Mouse (Mus musculus): Measurements from ENCODE around the gene Lypd6b. TPM values are rescaled to one million over a fixed set of nuclear protein-coding genes. Genes with fewer than 3 reads are reported as not detected.

Lypd6b gene
- polyA plus RNA-seq, 1 experiment: 1.5 TPM

DNA sequence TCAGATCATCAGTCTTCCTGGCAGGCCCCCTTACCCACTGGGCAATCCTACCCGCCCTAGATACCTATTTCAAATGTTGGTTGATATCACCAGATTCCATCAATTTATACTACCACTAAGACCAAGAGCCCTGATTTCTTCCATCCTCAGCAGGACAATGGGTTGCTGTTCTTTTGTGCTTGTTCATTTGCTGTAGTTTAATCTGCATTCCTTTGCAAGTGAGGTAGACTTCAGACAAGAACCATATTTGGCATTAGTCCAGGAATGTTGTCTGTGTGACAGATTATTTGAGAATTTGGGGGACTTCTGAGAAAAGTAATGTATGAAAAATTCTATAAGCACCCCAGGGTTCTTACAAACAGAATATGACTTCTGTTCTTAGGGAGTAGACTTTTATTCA lies 95.0 kb downstream of the Lypd6b start:
- H3K4me1 ChIP-seq (ENCODE audit: control insufficient read depth, insufficient read depth, low read length): no peaks in the 10 kb centered on the region
- H3K4me3 ChIP-seq (ENCODE audit: insufficient read depth, low read depth, low read length): no peak overlapping the region
- H3K36me3 ChIP-seq (ENCODE audit: control insufficient read depth, insufficient read depth, low read length): no peaks in the 10 kb centered on the region
- no peaks in the 10 kb centered on the region for H3K27me3 ChIP-seq (replicated peaks; ENCODE audit: control insufficient read depth, insufficient read depth, low read length)
- TF ChIP-seq CTCF (conservative IDR thresholded peaks at IDR 0.05; ENCODE audit: insufficient read depth, insufficient read length, low read depth, low read length) (no peak), POLR2A (IDR thresholded peaks at IDR 0.05; ENCODE audit: low read depth, low read length) (no peak)
- DNase-seq: no peak
- no peak overlapping the region for H3K27ac ChIP-seq (ENCODE audit: insufficient read depth, low read depth, low read length)
- WGBS: 100% methylated on average over 1 of the region's 1 CpGs

DNA sequence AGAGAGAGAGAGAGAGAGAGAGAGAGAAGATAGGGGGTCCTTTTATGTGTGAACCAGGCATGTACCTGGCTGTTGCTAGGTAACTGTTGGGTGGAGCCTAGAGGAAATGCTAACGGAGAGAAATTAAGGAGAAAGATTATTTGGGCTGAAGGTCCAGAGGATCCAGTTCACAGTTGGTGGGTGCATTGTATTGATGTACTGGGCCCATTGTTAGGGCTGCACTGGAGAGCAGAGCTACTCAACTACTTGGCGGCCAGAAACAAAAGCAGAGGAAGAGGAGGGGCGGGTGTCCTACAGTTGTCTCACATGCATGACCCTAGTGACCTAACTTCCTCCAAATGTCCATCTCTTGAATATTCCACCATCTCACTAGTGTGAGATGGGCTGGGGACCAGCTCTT lies 96.5 kb downstream of the Lypd6b start:
- Histone ChIP-seq H3K36me3 (ENCODE audit: control insufficient read depth, insufficient read depth, low read length) (no peaks in the 10 kb centered on the region), H3K4me3 (ENCODE audit: insufficient read depth, low read depth, low read length) (no peak overlapping the region), H3K4me1 (ENCODE audit: control insufficient read depth, insufficient read depth, low read length) (no peaks in the 10 kb centered on the region), H3K27ac (ENCODE audit: insufficient read depth, low read depth, low read length) (no peak overlapping the region), H3K27me3 (replicated peaks; ENCODE audit: control insufficient read depth, insufficient read depth, low read length) (no peaks in the 10 kb centered on the region)
- WGBS: 72% methylated on average over 3 of the region's 3 CpGs
- TF ChIP-seq CTCF (conservative IDR thresholded peaks at IDR 0.05; ENCODE audit: insufficient read depth, insufficient read length, low read depth, low read length): no peak
- no peak for TF ChIP-seq POLR2A (IDR thresholded peaks at IDR 0.05; ENCODE audit: low read depth, low read length)
- no peak for DNase-seq

DNA sequence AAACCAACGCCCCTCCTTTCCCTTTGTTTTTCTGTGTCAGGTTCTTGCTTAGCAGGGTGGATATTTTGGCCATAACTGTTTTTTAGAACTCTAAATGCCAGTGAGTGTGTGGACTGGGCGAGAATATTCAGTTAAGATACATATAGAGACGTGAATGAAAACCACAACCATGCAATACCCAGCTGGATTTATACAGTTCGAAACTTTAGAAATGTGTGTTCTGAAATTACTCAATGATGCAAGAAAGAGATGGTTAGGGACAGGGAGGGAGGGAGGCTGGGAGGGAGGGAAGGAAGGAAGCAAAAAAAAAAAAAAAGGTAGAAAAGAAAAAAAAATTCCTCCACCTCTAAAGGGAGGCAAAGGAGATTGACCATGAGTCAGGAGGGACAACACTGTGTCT lies 98.7 kb downstream of the Lypd6b start:
- WGBS: 78% methylated on average over 4 of the region's 4 CpGs
- TF ChIP-seq CTCF (conservative IDR thresholded peaks at IDR 0.05; ENCODE audit: insufficient read depth, insufficient read length, low read depth, low read length): no peak
- no peak for TF ChIP-seq POLR2A (IDR thresholded peaks at IDR 0.05; ENCODE audit: low read depth, low read length)
- H3K27ac ChIP-seq (ENCODE audit: insufficient read depth, low read depth, low read length): no peak overlapping the region

DNA sequence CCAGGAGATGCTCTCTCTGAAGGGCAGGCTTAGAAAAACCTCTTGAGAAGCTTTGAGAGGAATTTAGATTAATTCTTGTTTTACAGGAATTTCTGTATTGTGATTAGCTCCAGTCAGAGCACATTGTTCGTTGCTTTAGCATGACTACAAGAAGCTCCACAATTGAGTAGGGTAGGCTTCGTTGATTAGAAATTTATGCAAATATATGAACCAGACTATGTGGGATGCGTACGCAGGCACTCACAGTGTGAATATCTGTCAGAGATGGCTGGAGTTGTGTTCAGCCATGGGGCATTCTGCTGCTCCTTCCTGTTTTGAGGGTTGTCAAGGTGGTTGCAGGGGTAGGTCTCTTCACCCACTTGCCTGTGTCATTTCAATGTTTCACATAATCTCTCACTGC lies 100.9 kb downstream of the Lypd6b start:
- Histone ChIP-seq H3K27ac (ENCODE audit: insufficient read depth, low read depth, low read length) (no peak overlapping the region), H3K4me3 (ENCODE audit: insufficient read depth, low read depth, low read length) (no peak overlapping the region), H3K4me1 (ENCODE audit: control insufficient read depth, insufficient read depth, low read length) (no peaks in the 10 kb centered on the region), H3K27me3 (replicated peaks; ENCODE audit: control insufficient read depth, insufficient read depth, low read length) (no peaks in the 10 kb centered on the region), H3K36me3 (ENCODE audit: control insufficient read depth, insufficient read depth, low read length) (no peaks in the 10 kb centered on the region)
- WGBS: 82% methylated on average over 4 of the region's 4 CpGs
- TF ChIP-seq CTCF (conservative IDR thresholded peaks at IDR 0.05; ENCODE audit: insufficient read depth, insufficient read length, low read depth, low read length) (no peak), POLR2A (IDR thresholded peaks at IDR 0.05; ENCODE audit: low read depth, low read length) (no peak)
- no peak for DNase-seq

More for the DNA sequence above, 98.7 kb downstream of the Lypd6b start:
- DNase-seq: no peak
- Histone ChIP-seq H3K36me3 (ENCODE audit: control insufficient read depth, insufficient read depth, low read length) (no peaks in the 10 kb centered on the region), H3K4me1 (ENCODE audit: control insufficient read depth, insufficient read depth, low read length) (no peaks in the 10 kb centered on the region), H3K27me3 (replicated peaks; ENCODE audit: control insufficient read depth, insufficient read depth, low read length) (no peaks in the 10 kb centered on the region), H3K4me3 (ENCODE audit: insufficient read depth, low read depth, low read length) (no peak overlapping the region)

DNA sequence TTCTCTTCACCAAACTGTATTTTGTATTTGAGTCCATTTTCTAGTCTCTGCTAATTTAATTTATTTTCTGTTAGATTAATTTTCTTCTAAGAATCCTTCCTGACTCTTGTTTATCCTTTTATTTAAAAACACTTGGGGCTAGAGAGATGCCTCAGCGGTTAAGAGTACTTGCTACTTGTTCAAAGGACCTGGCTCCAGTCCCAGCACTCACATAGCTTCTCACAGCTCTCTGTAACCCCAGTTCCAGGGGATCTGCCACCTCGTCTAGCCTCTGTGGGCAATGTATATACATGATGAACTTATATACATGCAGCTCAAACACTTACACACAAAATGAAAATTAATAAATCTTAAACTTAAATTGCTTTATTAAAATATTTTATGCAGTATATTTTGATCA lies 103.2 kb downstream of the Lypd6b start:
- 57% methylated on average over 2 of the region's 2 CpGs for WGBS
- Histone ChIP-seq H3K4me3 (ENCODE audit: insufficient read depth, low read depth, low read length) (no peak overlapping the region), H3K4me1 (ENCODE audit: control insufficient read depth, insufficient read depth, low read length) (no peaks in the 10 kb centered on the region), H3K27me3 (replicated peaks; ENCODE audit: control insufficient read depth, insufficient read depth, low read length) (no peaks in the 10 kb centered on the region), H3K27ac (ENCODE audit: insufficient read depth, low read depth, low read length) (no peak overlapping the region), H3K36me3 (ENCODE audit: control insufficient read depth, insufficient read depth, low read length) (no peaks in the 10 kb centered on the region)
- DNase-seq: no peak
- TF ChIP-seq POLR2A (IDR thresholded peaks at IDR 0.05; ENCODE audit: low read depth, low read length): no peak
- TF ChIP-seq CTCF (conservative IDR thresholded peaks at IDR 0.05; ENCODE audit: insufficient read depth, insufficient read length, low read depth, low read length): no peak

DNA sequence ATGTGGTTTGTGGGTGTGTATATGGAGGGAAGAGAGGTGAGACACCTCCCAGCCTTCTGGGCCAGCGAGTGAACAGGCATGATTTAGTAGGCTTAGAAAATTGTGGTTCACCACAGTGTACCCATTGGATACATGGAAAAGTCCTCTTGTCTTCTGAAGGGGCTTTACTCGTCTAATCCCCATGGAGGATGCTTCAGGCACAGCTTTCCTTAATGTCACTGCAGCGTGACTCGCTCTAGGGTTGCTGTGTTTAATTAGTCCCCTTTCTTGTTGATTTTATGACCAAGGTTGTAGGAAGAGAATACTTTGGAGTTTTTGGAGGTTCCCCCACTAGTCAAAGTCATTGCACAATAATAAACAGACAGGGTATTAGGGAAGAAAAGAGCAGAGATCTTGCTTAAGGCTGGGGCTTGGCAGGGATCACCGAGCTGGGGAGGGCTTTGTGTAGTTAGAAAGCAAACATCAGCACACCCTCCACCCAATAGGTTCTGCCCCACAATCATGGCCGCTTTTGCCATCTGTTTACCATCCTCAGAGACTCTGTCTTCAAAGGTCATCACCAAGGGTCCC lies 122.4 kb downstream of the Lypd6b start:
- Histone ChIP-seq H3K4me1 (ENCODE audit: control insufficient read depth, insufficient read depth, low read length) (no peaks in the 10 kb centered on the region), H3K36me3 (ENCODE audit: control insufficient read depth, insufficient read depth, low read length) (no peaks in the 10 kb centered on the region), H3K27ac (ENCODE audit: insufficient read depth, low read depth, low read length) (no peak overlapping the region), H3K4me3 (ENCODE audit: insufficient read depth, low read depth, low read length) (no peak overlapping the region), H3K27me3 (replicated peaks; ENCODE audit: control insufficient read depth, insufficient read depth, low read length) (no peaks in the 10 kb centered on the region)
- 70% methylated on average over 6 of the region's 6 CpGs for WGBS
- TF ChIP-seq CTCF (conservative IDR thresholded peaks at IDR 0.05; ENCODE audit: insufficient read depth, insufficient read length, low read depth, low read length) (no peak), POLR2A (IDR thresholded peaks at IDR 0.05; ENCODE audit: low read depth, low read length) (no peak)
- no peak for DNase-seq

DNA sequence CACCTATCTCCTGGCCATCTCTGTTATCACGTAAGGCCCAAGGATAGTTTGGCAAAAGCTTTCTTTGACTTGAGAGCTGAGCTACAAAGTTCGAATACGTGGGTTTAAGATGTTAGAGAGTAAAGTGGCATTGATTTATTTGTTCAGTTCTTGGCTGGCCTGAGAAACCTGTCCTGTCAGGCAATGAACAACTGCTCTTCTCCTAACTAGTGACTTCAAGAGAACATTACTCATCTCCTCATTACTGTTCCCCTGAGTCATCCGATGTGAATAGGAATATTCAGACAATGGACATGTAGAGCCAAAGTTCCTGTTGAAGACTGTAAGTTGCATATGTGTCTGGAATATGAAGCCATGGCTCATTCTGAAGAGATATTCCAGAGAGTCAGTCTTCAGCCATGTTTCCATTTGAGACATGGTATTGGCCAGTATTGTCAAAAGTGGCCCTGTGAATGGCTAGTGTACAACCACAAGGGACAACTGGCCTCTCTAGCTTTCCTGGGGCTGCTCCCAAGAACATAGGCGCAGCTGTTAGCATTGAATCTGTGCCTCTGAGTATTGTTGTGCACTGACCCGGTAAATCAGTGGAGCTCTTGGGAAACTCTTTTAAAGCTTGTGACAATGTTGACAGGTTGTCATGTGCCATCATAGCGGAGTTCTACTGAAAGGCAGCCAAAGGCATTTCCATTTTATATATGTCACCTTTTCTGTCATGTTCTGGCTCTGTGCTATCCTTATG lies 124.0 kb downstream of the Lypd6b start:
- 76% methylated on average over 7 of the region's 7 CpGs for WGBS
- Histone ChIP-seq H3K27me3 (replicated peaks; ENCODE audit: control insufficient read depth, insufficient read depth, low read length) (no peaks in the 10 kb centered on the region), H3K36me3 (ENCODE audit: control insufficient read depth, insufficient read depth, low read length) (no peaks in the 10 kb centered on the region), H3K4me1 (ENCODE audit: control insufficient read depth, insufficient read depth, low read length) (no peaks in the 10 kb centered on the region), H3K27ac (ENCODE audit: insufficient read depth, low read depth, low read length) (no peak overlapping the region), H3K4me3 (ENCODE audit: insufficient read depth, low read depth, low read length) (no peak overlapping the region)
- no peak for TF ChIP-seq POLR2A (IDR thresholded peaks at IDR 0.05; ENCODE audit: low read depth, low read length)
- TF ChIP-seq CTCF (conservative IDR thresholded peaks at IDR 0.05; ENCODE audit: insufficient read depth, insufficient read length, low read depth, low read length): no peak
- no peak for DNase-seq

Measured in kidney, adult 2 months (tissue).